Mouse (Mus musculus) hindbrain, embryonic 14.5 days (tissue): ENCODE data around the gene Cd44. TPM values are rescaled to one million over a fixed set of nuclear protein-coding genes. Genes with fewer than 3 reads are reported as not detected.

Experiments used
- ATAC-seq: fragments of 200-750 bp; cut with Nextera tagmentation; 2 replicates; pipeline ENCODE4 v1.8.0; 2017; ENCODE audit warnings: moderate number of reproducible peaks, mild to moderate bottlenecking, moderate TSS enrichment, moderate library complexity; ENCODE audit not compliant: low FRiP score
- DNase-seq: peaks from one replicate; pipeline ENCODE4 v3.0.0-alpha.2; 2015; ENCODE audit warnings: low spot score
- H3K27ac ChIP-seq: fragments of 300-500 bp; sonication (generic); 2 replicates; pipeline ENCODE4 v1.5.1; 2014; ENCODE audit warnings: mild to moderate bottlenecking, moderate library complexity
- H3K27me3 ChIP-seq: fragments of 300-500 bp; sonication (generic); 2 replicates; pipeline ENCODE4 v1.6.1; 2014; ENCODE audit warnings: mild to moderate bottlenecking, low read length, mixed read lengths; ENCODE audit not compliant: control insufficient read depth, insufficient read depth
- H3K36me3 ChIP-seq: fragments of 300-500 bp; sonication (generic); replicated peaks from 2 replicates; pipeline ENCODE4 v1.6.1; 2014; ENCODE audit not compliant: control insufficient read depth, insufficient read depth
- H3K4me1 ChIP-seq: fragments of 300-500 bp; sonication (generic); replicated peaks from 2 replicates; pipeline ENCODE4 v1.6.1; 2014; ENCODE audit warnings: antibody characterized with exemption, low read length, mixed read lengths; ENCODE audit not compliant: control insufficient read depth, insufficient read depth
- H3K4me2 ChIP-seq: fragments of 300-500 bp; sonication (generic); replicated peaks from 2 replicates; pipeline ENCODE4 v1.6.1; 2014; ENCODE audit warnings: mild to moderate bottlenecking, moderate library complexity
- H3K4me3 ChIP-seq: fragments of 300-500 bp; sonication (generic); replicated peaks from 2 replicates; pipeline ENCODE4 v1.5.1; 2014; ENCODE audit warnings: mild to moderate bottlenecking, low read length
- H3K9ac ChIP-seq: fragments of 300-500 bp; sonication (generic); 2 replicates; pipeline ENCODE4 v1.6.1; 2014
- H3K9me3 ChIP-seq: fragments of 300-500 bp; sonication (generic); 2 replicates; pipeline ENCODE4 v1.6.1; 2016; ENCODE audit warnings: low read length; ENCODE audit not compliant: control insufficient read depth
- WGBS: fragments of 180-500 bp; shearing (Covaris S2); extraction: QIAGEN DNeasy Blood & Tissue Kit; methylation state at CpG from one replicate; pipeline ENCODE4 v1.1.7; 2014; 5-methylcytosine and 5-hydroxymethylcytosine counted together
- polyA plus RNA-seq: library from polyadenylated mRNA; unstranded; fragments of >200 nt; fragmentation: Nextera tagmentation; extraction: Ambion mirVana; gene quantifications from 2 replicates; pipeline ENCODE4 v1.2.1, GENCODE M21; 2014

The Cd44 gene
- polyA plus RNA-seq, 1 experiment from 2014 or later = 4.7 TPM

DNA sequence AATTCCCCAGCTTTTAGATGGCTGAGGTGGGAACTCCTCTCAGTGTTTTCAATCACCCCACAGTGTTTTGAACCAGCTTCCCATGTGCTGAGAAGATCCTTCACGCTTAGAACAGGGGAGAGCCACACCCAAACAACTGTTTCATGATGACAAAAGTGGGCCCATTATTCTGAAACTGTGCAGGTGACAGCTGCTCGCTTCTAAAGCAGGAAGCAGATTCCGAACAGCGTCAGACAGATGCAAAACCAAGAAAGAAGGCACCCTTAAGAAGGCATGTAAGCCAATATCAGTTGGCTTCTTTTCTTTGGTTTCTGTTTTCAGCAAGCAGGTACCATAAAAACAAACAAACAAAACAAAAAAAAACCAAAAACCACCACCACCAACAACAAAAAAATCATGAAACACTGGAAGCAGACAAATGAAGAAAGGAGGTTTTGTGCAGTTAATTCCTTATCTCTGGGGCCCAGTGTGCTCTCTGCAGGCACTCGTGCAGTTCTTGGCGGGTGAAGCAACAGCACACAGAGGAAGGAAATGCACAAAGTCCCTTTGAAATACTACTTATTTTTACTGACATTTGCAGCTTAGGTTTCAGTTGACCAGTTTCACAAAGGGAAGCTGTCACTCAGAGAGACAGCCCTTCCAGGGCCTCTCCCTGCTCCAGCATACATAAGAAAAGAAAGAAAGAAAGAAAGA, 33.9 kb downstream of the Cd44 start:
- Histone ChIP-seq H3K36me3 (no peaks in the 10 kb centered on the region), H3K27ac (no peak overlapping the region), H3K4me2 (no peak overlapping the region), H3K9ac (no peak overlapping the region), H3K27me3 (no peaks in the 10 kb centered on the region), H3K9me3 (no peaks in the 10 kb centered on the region), H3K4me3 (no peak overlapping the region), H3K4me1 (no peaks in the 10 kb centered on the region)
- ATAC-seq (no peak), DNase-seq (no peak)
- WGBS = 62% methylated on average over 6 of the region's 6 CpGs

DNA sequence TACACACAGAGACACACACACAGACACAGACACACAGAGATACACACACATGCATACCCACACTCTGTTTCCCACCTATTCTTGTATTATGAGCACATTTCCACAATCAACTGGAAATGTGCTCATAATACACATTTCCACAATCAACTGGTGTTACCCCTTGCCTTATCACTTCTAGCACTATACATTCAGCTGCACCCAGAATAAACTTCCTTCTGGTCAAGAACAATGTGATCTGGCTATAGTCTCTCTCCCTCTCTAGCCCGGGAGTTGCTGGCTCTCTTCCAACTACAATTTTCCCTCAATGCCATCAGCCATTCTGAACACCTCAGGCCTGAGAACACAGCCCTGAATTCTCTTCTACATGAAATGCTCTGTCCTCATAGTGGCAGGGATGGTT, 34.9 kb downstream of the Cd44 start:
- H3K9me3 ChIP-seq = no peaks in the 10 kb centered on the region
- no peak overlapping the region for H3K27ac ChIP-seq
- ATAC-seq (no peak), DNase-seq (no peak)
- H3K27me3 ChIP-seq = no peaks in the 10 kb centered on the region
- no peak overlapping the region for H3K4me2 ChIP-seq
- H3K4me1 ChIP-seq = no peaks in the 10 kb centered on the region
- WGBS = 36% methylated on average over 1 of the region's 1 CpGs
- H3K36me3 ChIP-seq = no peaks in the 10 kb centered on the region
- no peak overlapping the region for H3K9ac ChIP-seq
- H3K4me3 ChIP-seq = no peak overlapping the region

DNA sequence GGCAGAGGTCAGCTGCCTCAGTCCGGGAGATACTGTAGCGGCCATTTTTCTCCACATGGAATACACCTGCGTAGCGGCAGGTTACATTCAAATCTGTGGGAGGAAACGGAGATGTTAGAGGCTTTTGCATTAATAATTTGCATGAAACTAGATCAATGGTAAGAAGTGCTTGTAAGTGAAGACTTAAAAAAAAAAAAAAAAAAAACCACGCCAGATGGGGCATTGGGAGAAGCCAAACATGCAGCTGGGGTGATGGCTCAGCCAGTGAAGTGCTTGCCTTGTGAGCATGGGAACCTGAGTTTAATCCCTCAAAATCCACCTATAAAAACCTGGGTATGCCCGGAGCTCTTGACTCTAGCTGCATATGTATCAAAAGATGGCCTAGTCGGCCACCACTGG, 36.1 kb downstream of the Cd44 start:
- H3K36me3 ChIP-seq = no peaks in the 10 kb centered on the region
- ATAC-seq (no peak), DNase-seq (no peak)
- no peak overlapping the region for H3K27ac ChIP-seq
- WGBS = 97% methylated on average over 8 of the region's 8 CpGs
- no peak overlapping the region for H3K4me3 ChIP-seq
- no peak overlapping the region for H3K4me2 ChIP-seq
- no peaks in the 10 kb centered on the region for H3K4me1 ChIP-seq
- no peaks in the 10 kb centered on the region for H3K9me3 ChIP-seq
- no peaks in the 10 kb centered on the region for H3K27me3 ChIP-seq
- no peak overlapping the region for H3K9ac ChIP-seq

DNA sequence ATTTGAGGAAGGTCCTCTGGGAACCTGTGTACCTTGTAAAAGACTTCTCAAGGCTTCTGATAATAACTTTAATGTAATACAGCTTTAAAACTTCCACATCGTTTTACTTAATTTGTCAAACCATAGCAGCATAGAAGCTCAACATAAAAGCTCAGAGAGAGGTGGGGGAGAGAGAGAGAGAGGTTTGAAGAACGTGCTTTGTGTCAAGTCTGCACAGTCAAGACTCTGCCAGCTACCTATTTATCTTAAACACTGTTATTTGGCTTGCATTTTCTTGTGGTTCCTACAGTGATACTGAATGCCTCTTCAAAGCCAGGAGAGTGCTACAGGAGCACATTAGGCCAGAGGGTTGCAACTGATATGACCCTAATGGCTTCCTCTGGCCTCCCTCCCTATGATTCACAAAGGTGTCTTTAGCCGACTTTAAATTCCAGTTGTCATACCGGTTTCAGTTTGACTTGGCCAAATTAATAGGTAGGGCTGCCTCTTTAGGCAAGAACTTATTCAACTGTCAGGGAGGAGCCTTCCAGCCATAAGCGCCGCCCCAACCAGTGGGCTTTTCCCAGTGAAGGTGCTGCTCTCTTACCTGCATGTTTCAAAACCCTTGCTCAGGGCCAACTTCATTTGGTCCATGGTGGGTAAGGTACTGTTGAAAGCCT, 36.6 kb downstream of the Cd44 start:
- H3K36me3 ChIP-seq = no peaks in the 10 kb centered on the region
- no peak overlapping the region for H3K27ac ChIP-seq
- H3K4me1 ChIP-seq = no peaks in the 10 kb centered on the region
- 82% methylated on average over 6 of the region's 6 CpGs for WGBS
- H3K9ac ChIP-seq = no peak overlapping the region
- no peak overlapping the region for H3K4me2 ChIP-seq
- H3K27me3 ChIP-seq = no peaks in the 10 kb centered on the region
- no peak overlapping the region for H3K4me3 ChIP-seq
- DNase-seq (no peak), ATAC-seq (no peak)
- H3K9me3 ChIP-seq = no peaks in the 10 kb centered on the region

DNA sequence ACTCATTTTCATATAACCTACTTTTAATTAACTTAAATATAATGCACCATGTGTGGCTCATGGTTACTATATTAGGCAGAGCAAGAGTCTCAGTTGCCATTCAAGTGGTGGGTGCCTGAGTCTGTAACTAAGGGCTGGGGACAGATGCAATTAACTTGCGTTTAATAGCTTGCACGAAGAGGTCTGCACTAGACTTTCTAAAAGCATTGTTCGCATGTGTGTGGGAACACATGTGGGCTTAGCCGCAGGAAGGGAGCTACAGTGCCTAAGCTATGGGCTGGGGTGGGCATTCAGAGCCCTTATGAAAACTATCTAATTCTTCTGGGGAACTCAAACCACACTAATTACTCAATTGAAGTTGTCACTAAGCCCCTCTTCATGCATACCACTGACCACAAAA, 37.4 kb downstream of the Cd44 start:
- no peak overlapping the region for H3K27ac ChIP-seq
- DNase-seq = no peak
- H3K9ac ChIP-seq = no peak overlapping the region
- no peaks in the 10 kb centered on the region for H3K36me3 ChIP-seq
- H3K4me3 ChIP-seq = no peak overlapping the region
- no peaks in the 10 kb centered on the region for H3K9me3 ChIP-seq
- no peaks in the 10 kb centered on the region for H3K27me3 ChIP-seq
- no peak for ATAC-seq
- no peak overlapping the region for H3K4me2 ChIP-seq
- H3K4me1 ChIP-seq = no peaks in the 10 kb centered on the region
- WGBS = 80% methylated on average over 4 of the region's 4 CpGs

DNA sequence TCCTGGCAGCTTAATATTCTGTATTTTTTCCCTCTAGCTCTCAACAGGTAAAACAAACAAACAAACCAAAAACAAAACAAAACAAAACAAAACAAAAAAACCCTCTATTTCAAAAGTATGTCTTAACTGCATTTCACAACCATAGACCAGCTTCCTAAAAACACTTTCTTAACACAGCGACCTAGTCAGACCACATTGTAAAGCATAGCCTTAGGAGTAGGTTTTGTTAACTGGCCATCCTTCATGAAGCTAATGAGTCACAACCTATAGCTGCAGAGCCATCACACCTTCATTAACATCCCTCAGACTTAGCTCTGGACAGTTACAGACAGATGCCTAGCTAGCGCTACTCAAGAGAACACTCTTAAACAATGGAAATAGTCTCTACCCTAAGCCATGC, 37.9 kb downstream of the Cd44 start:
- H3K4me1 ChIP-seq = no peaks in the 10 kb centered on the region
- no peaks in the 10 kb centered on the region for H3K27me3 ChIP-seq
- no peak overlapping the region for H3K4me3 ChIP-seq
- H3K4me2 ChIP-seq = no peak overlapping the region
- no peaks in the 10 kb centered on the region for H3K9me3 ChIP-seq
- no peak for ATAC-seq
- no peak overlapping the region for H3K27ac ChIP-seq
- DNase-seq = no peak
- no peaks in the 10 kb centered on the region for H3K36me3 ChIP-seq
- no peak overlapping the region for H3K9ac ChIP-seq
- 97% methylated on average over 2 of the region's 2 CpGs for WGBS

DNA sequence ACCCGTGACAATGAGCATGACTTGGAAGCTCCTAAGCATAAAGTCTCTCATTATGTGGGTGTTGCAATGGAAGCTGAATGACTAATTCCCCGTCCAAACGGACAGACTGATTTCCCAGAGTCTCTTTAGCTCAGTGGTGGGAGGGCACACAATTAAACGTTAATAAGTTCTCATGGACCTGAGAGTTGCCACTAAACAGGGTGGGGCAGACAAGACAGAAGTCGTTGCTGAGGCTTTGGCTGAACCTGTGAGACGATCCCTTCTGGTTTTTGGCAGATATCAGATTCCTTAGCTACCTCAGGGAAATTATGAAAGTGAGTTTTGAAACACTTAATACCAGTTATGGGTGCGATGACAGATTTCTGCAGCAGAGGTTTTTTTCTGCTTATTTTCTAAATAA, 38.8 kb downstream of the Cd44 start:
- Histone ChIP-seq H3K4me3 (no peak overlapping the region), H3K27me3 (no peaks in the 10 kb centered on the region), H3K9ac (no peak overlapping the region), H3K4me1 (no peaks in the 10 kb centered on the region), H3K36me3 (no peaks in the 10 kb centered on the region), H3K4me2 (no peak overlapping the region), H3K27ac (no peak overlapping the region), H3K9me3 (no peaks in the 10 kb centered on the region)
- ATAC-seq (no peak), DNase-seq (no peak)
- WGBS = 85% methylated on average over 7 of the region's 7 CpGs

DNA sequence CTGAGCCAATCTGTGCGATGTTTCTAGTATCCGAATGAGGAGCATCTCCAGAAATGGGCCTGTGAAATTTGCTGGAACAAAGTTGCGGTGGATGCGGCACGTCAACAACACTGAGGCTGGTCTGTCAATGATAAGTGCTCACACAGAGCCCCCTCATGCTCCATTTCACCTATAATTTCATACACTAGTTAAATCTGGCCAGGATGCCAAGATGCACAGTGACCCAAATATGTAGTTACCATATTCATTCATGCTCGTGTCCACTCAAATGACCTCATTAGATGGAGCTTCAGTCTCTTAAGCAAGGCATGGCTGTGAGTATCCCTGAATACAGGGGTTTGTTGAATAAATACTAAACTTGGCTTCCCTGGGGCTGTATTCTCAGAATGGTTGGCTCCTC, 43.2 kb downstream of the Cd44 start:
- Histone ChIP-seq H3K9ac (no peak overlapping the region), H3K4me1 (no peaks in the 10 kb centered on the region), H3K27ac (no peak overlapping the region), H3K27me3 (no peaks in the 10 kb centered on the region), H3K9me3 (no peaks in the 10 kb centered on the region), H3K4me2 (no peak overlapping the region), H3K4me3 (no peak overlapping the region), H3K36me3 (no peaks in the 10 kb centered on the region)
- WGBS = 98% methylated on average over 6 of the region's 6 CpGs
- ATAC-seq (no peak), DNase-seq (no peak)

DNA sequence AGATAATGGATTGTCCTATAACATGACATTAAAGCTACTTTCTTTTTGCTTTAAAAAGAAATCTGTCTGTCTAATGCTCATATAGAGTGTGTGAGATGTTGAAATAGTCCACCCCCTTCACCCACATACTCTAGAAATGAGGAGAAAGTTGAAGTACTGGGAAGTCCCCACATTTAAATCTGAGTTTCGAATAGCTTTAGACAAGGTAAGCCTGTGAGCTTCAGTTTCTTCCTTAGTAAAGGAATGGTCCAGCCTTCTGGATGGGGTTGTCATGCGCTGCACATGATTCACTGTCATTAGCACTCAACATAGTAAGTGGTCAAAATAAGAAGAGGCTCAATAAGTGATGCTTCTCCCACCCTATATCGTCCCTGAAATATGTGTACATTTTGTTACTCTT, 48.2 kb downstream of the Cd44 start:
- WGBS = 96% methylated on average over 3 of the region's 3 CpGs
- no peak overlapping the region for H3K9ac ChIP-seq
- no peaks in the 10 kb centered on the region for H3K27me3 ChIP-seq
- H3K36me3 ChIP-seq = no peaks in the 10 kb centered on the region
- no peak overlapping the region for H3K4me2 ChIP-seq
- H3K4me1 ChIP-seq = no peaks in the 10 kb centered on the region
- no peak overlapping the region for H3K27ac ChIP-seq
- no peak overlapping the region for H3K4me3 ChIP-seq
- DNase-seq (no peak), ATAC-seq (no peak)
- no peaks in the 10 kb centered on the region for H3K9me3 ChIP-seq
